Mouse (Mus musculus) 416B (cell line): ENCODE data around the gene Fcor.
A peak's percentile ranks its signal among the peaks of the same experiment; 100 is the strongest.

Source experiments
- DNase-seq: peaks from one replicate; pipeline ENCODE4 v3.0.0; 2011; ENCODE audit warnings: low read depth

Gene Fcor

GRCm38 (mm10) chr8:3671980-3672491 is at the start of gene Fcor:
Gene Fcor, minus strand, starts transcription at chr8:3672362.
- peak; percentile 83 for DNase-seq

DNA sequence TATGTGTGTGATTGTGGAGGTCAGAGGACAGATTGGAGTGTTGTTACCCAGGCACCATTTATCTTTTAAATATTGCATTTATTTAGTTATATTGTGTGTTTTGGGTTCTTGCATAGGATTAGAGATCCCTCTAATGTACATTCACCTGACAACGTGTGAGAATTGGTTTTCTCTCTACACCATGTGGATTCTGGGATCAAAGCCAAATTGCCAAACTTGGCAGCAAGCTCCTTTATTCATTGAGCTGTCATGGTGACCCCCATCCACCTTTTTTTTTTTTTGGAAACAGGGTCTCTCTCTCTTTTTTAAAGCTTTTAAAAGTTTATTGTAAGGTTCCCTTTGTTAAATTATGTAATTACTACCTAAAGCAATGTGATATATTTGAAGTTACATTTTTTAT is 48.9 kb upstream of the Fcor start:
- DNase-seq: no peak

GRCm38 (mm10) chr8:3720551-3720950 is 48.4 kb upstream of the Fcor start, which contains the start of gene Clec4g:
Gene Clec4g, minus strand, starts transcription at chr8:3720651.
- no peak for DNase-seq

DNA sequence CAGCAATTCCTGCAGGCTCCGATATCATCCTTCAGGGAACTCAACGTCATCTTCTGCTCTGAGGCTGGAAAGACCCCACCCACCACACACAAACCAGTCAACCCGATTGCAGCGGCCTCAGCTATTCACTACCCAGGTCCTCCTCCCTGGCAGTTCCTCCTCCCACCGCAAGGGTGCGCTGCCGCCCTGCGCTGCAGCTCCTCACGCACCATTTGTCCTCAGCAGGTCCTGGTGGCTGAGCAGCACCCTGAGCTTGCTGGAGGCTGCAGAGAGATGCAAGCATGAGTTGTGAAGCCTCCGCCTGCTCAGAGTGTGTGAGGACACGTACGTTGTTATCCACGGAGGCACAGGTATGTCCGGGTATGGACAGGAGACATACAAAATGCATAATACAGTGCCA is 46.4 kb upstream of the Fcor start:
- peak; percentile 73 for DNase-seq

DNA sequence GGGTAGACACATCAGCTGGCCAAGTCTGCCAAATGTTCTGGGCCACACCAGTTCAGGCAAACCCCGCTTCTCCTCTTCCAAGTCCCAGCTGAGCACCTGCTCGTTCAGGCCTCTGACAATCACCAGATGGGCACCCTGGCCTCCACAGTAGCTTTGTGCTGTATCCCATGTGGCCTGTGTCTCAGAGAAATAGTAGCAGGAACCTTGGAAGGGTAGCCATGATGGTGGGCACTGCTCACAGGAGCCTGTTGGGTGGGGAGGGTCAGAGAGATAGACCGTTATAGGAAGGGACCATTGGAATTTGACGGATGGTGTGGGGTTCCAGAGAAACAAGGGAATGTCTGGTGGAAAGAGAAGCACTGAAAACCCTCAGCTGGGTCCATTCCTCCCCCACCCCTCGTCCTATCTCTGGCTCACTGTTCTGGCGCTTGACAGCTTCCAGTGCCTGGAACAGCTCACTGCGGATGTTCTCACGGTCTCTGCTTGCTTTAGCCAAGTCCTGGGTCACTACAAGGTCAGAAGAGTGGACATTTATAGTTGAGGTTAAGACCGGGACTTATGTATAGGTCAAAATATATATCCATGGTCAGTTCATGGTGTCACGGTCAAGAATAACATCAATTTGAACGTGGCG is 45.3 kb upstream of the Fcor start:
- no peak for DNase-seq

DNA sequence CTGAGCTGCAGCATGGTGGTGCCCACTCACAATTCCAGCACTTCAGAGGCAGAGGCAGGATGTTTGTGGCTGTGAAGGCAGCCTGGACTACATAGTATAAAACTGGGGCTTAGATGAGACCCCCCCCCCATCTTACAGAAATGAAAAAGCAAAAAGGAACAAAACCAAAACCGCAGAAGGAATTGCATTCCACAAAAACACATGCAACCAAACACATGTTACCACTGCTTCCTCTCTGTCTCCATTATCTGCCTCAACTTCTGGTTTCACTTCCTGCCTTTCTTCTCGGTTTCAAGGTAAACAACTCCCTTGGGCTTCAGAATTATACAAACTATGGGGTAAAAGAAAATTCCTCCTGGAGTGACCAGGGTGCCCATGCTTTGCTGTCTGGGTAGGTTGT is 39.5 kb upstream of the Fcor start:
- DNase-seq: peak; percentile 95

- no peak for DNase-seq
These were observed 38.1 kb upstream of the Fcor start for GRCm38 (mm10) chr8:3710312-3710711.

DNA sequence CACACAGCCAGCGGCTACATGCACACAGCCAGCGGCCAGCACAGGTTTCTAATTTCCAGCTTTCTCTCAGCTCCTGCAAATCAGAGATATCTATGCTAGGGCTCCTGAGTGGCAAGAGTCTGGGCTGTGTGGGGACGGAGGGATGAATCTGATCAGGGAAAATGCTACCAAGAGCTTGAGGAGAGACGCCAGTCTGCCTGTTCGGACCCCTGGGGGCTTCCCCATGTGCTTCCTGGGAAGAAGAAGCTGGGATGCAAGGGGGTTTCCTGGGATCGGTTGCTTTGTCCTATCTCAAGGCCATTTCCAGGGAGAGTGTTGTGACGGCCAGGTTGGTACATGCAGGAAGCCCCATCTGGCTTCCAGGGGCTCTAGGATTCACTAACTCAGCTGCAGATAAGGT is 35.4 kb upstream of the Fcor start:
- DNase-seq: no peak

DNA sequence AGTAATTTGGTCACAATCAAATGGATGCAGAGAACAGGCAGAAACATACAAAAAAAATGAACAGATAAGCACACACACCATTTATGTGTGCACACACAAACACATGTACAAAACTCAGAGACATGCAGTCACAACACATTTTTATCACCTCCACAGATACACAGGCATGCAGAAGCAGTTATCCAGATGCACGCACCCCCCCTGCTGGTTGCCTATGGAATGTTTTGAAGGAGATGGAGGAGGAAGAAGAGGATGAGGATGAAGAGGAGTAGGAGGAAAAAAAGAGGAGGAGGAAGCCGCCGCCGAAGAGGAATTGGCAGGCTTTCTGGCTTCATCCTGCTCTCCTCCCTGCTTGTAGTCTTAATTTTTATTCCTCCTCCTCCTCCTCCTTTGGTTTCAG is 33.5 kb upstream of the Fcor start:
- peak; percentile 63 for DNase-seq

- DNase-seq: peak; percentile 32
These were observed 29.3 kb upstream of the Fcor start for GRCm38 (mm10) chr8:3701491-3701890.

DNA sequence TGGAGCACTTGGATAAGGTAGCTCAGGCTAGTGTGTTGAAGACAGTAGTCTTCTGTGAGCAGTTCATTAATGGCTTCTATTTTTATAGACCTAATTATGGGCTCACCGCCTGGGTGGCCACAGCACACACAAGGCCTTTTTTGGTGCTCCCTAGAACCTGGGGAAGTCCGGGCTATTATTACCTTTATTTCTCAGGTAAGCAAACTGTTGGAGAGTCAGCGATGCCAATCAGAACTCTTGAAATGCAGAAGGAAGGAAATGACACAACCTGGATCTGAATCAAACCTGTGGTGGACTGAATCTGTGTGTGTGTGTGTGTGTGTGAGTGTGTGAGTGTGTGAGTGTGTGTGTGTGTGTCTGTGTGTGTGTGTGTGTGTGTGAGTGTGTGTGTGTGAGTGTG is 22.0 kb upstream of the Fcor start, which contains the start of gene Fcer2a:
Gene Fcer2a, minus strand, starts transcription at position 55 of the 400 bp plus-strand sequence.
- no peak for DNase-seq

- no peak for DNase-seq
These were observed 18.6 kb upstream of the Fcor start for GRCm38 (mm10) chr8:3690774-3691173.

DNA sequence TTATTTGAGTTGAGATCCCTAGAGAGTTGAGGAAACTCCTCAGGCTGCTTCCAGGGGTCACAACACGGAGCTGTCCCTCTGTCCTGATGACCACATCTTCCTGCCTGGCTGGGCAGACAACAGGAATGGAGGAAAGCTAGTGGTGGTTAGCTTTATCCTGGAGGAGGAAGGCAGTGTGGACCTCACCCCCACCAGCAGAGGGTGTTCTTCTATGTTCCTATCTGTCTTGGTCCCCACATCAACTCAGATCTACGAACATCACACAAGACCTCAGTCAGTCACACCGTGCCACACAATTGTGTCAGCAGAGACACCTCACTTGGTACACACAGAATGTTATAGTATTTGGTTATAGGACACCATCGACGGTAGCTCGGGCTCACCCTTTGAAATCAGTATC is 15.4 kb upstream of the Fcor start:
- DNase-seq: peak; percentile 42

DNA sequence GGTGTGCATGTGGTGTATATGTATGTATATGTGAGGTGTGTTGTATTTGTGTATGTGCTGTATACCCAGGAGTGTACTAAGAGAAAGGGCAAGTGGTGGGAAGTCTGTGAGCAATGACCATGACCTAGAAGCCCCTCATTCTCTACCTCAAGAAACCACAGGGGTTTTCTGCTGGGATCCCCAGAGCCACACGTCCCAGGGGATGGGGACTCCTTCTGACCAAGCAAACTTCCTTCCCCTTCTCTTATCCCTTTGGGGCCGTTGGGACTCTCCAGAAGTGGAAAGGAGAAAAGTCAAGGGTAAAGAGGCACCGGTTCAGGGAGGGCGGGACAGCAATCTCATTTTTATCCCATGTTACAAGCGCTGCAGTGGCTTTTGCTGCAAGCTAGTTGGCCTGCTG is 13.3 kb upstream of the Fcor start:
- DNase-seq: no peak

GRCm38 (mm10) chr8:3684530-3684929 is 12.4 kb upstream of the Fcor start:
- no peak for DNase-seq

DNA sequence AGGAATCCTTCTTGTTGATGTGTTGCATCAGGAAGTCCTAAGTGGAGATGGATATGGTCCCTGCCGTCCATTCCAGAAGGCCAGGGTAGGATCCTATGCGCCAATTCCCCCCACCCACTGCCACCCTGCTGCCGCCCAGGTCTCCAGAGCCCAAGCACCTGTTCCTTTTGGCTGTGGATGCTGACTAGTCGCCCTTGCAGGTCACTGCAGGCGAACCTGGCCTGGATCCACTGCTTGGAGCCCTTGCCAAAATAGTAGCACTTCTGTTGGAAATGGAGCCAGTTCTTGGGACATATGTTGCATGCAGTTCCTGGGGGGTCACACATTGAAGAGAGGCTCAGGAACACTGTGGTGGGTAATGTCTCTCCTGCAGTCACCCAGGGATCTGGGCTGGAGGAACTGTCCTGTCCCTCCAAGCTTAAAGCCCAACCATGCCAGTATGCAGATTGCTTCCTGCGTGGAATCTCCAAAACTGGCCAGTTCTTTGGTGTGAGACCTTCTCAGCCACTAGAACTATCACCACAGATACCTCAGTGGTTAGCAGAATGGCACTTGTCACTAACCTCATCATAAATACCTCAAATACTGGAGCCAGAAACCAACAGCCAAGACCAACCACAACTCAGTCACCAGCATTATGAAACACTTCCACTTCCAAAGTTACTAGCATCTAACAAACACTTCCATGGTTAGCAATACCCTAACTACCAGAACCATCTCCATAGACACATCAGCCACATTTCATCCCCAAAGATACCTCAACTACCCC is 11.4 kb upstream of the Fcor start:
- DNase-seq: peak; percentile 56

DNA sequence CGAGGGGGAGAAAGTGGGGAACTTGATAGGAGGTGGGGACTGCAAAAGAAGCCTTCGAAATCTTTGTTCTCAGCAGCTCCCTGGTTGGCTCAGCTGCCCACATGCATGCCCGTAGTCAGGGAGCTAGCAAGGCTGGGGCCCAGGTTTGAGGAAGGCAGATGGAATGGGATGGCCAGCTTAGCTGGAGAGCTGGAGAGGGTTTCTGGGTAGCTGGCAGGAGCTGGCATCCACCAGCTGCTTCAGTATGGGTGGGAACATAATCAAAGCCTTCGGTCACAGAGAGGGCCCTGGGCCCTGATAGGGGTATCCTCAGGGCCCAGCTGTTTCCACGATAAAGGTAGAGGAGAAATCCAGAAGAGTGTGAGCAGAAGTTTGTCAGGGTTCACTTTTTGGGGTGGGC is 10.3 kb upstream of the Fcor start:
- no peak for DNase-seq

DNA sequence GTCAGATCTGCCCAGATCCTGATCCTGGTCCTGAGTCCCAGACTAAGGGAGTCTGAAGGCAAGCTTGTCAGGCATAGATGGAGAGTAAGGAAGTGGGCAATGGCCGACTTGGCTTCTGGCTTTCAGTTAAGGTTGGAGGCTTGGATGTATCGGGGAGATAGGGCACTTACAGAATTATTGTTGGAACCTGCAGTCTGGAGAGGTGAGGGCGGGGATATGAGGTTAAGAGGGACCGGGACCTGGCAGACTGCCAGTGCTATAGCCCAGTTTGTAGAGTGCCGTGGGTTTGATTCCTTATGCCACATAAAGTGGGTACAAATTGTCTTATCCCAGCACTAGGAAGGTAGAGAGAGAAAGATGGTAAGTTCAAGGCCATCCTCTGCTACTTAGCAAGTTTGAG is 7.5 kb upstream of the Fcor start:
- no peak for DNase-seq

DNA sequence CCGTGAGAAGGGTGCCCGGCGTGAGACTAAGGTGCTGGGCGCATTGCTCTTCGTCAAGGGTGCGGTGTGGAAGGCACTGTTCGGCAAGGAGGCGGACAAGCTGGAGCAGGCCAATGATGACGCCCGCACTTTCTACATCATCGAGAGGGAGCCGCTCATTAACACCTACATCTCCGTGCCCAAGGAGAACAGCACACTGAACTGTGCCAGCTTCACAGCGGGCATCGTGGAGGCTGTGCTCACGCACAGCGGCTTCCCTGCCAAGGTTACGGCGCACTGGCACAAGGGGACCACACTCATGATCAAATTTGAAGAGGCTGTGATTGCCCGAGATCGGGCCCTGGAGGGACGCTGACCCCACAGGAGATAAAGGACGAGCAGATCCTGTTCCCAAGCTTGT is 7.1 kb upstream of the Fcor start:
- DNase-seq: no peak

- DNase-seq: no peak
These were observed 6.7 kb upstream of the Fcor start for GRCm38 (mm10) chr8:3678831-3679230.

DNA sequence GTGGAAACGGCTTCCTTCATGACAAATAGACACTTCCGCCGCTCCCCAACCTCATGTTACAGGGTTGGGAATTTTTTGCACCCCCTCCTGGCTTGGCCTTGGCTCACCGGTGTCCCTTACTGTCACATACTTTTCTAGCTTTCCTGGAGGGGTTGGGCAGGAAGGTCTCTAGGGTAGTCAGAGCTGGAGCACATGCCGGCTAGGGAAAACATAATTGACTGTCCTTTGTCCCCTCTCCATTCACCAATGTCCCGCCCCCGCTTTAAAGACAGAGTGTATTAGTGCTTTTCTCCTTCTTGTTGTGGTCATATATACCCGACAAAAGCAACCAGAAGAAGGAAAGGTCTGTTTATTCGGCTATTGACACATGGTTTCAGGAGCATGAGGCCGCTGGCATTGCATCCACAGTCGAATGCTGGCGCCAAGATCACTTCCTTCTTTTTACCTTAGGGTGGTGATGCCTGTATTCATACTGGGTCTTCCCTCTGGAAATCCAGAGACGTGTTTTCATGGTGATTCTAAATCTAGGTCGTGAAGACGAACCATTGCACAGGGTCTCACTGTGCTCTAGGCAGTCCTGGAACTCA is 4.9 kb upstream of the Fcor start:
- DNase-seq: peak; percentile 56

DNA sequence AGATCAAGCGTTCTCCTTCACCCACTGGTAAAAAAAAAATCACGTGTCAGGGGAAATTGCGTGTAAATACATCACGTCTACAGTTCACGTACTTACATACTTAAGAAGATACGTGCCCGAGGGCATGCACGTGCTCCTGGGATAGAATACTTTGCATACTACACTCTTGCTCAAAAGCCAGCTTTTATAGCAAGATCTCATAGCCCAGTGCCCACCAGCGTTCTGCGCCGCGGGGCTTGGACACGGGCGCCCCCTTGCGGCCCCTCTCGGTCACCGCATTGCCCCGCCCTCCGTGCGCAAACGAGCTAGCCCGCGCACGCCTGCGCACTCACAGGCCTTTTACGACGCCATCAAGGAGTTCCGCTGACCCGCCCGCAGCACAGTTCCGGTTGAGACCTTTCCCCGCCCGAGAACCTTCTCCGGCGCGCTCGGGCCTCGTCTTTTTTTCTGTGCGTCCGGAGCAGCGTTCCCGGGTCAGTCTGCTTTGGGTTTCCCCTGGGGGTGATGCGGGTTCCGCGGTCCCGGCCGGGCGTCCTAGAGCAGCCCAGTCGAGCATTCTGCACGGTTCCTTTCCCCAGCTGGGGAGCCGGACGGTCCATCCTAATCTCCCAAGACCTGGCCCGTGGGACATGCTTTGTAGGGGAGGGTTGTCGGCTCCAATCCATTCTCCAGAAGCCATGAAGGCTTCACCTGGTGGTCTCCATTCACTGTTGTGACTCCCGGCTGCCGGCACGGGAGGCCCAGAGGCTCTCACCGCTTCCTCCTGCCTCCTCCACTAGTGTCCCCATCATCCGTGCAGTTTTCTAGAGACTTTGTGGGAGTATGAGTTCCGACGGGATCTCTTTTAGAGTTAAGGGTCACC is 4.2 kb upstream of the Fcor start, which contains the start of gene Trappc5:
Gene Trappc5, plus strand, starts transcription at position 169 of the 862 bp plus-strand sequence.
- DNase-seq: peak; percentile 94
